In the genomic region with DNA sequence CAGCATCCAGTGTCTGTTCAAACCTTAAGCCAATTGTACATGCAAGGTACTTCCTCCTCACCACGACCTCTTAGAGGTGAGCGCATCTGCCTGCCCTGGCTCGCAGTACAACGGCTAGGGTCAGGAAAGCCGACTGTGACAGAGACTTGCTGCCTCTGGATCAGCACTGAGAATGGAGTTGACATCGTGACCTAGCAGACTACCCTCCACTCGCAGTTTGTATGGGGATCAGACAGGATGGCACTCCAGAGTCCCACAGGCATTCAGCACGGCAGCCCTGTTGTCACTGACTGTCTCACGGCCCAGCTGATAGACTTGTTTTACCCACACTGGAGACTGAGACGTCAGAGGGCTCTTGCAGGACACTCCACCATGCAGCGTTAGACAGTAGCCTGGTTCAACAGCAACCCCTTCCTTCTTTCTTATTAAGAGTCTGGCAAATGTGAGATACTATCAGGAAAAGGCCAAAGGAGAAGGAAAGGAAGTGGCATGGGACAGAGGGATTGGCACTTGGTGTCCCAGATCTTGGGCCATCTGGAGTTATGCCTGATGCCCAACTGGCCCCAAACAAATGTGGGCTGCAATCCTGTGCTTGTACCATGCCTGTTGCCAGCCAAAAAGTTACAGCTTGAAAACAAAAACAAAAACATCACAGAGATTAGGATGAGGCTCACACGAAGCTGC, we compare ENCODE assay signal across 21 mouse cellular contexts. TPM values are rescaled to one million over a fixed set of nuclear protein-coding genes. Genes with fewer than 3 reads are reported as not detected.
DNase-seq lines count a peak whose midpoint lies in the region; ATAC-seq and TF ChIP-seq lines count a peak whose summit lies in the region.
"Had no signal": no experiment of that assay in that cellular context is flagged by ENCODE, and none has a peak within 500 bp of the region (broad histone marks: within the 10 kb centered on the region; RNA-seq: fewer than 3 reads in every experiment).

No protein-coding gene starts in this region.

- H3K9me3 ChIP-seq in limb, embryonic 13.5 days, result no peaks in the 10 kb centered on the region
- no peaks in the 10 kb centered on the region for H3K9me3 ChIP-seq in limb, embryonic 10.5 days (replicated peaks)
- H3K9me3 ChIP-seq: heart, embryonic 12.5 days; neural tube, embryonic 13.5 days had no signal

- peaks cover 4% of the 10 kb centered on the region; the same call in 1 of the 2 replicates for H3K36me3 ChIP-seq in limb, embryonic 13.5 days
- peaks cover 13% of the 10 kb centered on the region for H3K36me3 ChIP-seq in limb, embryonic 10.5 days
- H3K36me3 ChIP-seq: heart, embryonic 12.5 days; midbrain, embryonic 15.5 days; neural tube, embryonic 13.5 days had no signal

- no peak for ATAC-seq in limb, embryonic 13.5 days (ENCODE audit: low FRiP score, low read depth)
- ATAC-seq: forebrain, postnatal 0 days; midbrain, embryonic 15.5 days had no signal

- DNase-seq in limb, embryonic 10.5 days (ENCODE audit: low spot score), result no peak
- DNase-seq in cerebellum, adult 2 months, result peak; percentile 66 to 79
- peak; percentile 39 to 45 for DNase-seq in thymus, postnatal 10 days (ENCODE audit: low spot score in 2 of 2)
- DNase-seq in left cerebral cortex, postnatal 36 days (ENCODE audit: low spot score in 2 of 2), result no peak
- DNase-seq in kidney, postnatal 10 days, result no peak
- DNase-seq: embryo, embryonic 11 days; forebrain, postnatal 0 days; gastrocnemius, postnatal 14 days; kidney, adult 11 months; kidney, postnatal 36 days; layer of hippocampus, postnatal 36 days; lung, postnatal 14 days; retina, postnatal 1 day; spleen, adult 18-20 months had no signal

- peaks cover 67% of the 10 kb centered on the region for H3K4me1 ChIP-seq in limb, embryonic 13.5 days
- peaks cover 56% of the 10 kb centered on the region for H3K4me1 ChIP-seq in limb, embryonic 10.5 days
- H3K4me1 ChIP-seq in bone marrow, adult 2 months (ENCODE audit: control insufficient read depth, insufficient read depth, low read length), result peaks cover 4% of the 10 kb centered on the region; the same call in 1 of the 2 replicates
- peaks cover 35% of the 10 kb centered on the region for H3K4me1 ChIP-seq in cerebellum, adult 2 months (ENCODE audit: control insufficient read depth, insufficient read depth, low read length)

- no peaks in the 10 kb centered on the region for H3K27me3 ChIP-seq in limb, embryonic 13.5 days
- H3K27me3 ChIP-seq in limb, embryonic 10.5 days (ENCODE audit: low read depth, poor library complexity, severe bottlenecking), result no peaks in the 10 kb centered on the region
- no peaks in the 10 kb centered on the region for H3K27me3 ChIP-seq in cerebellum, adult 2 months (ENCODE audit: control insufficient read depth, insufficient read depth, low read length)
- H3K27me3 ChIP-seq: CH12.LX; heart, embryonic 12.5 days; midbrain, embryonic 15.5 days; neural tube, embryonic 13.5 days had no signal

- no peak for TF ChIP-seq POLR2A in bone marrow, adult 2 months (IDR thresholded peaks at IDR 0.05; ENCODE audit: borderline replicate concordance, control insufficient read depth, low read depth, low read length)
- TF ChIP-seq POLR2A in cerebellum, adult 2 months (IDR thresholded peaks at IDR 0.05; ENCODE audit: borderline replicate concordance, insufficient read depth, low read length), result no peak

- no peak overlapping the region for H3K4me2 ChIP-seq in limb, embryonic 13.5 days (replicated peaks)
- H3K4me2 ChIP-seq: heart, embryonic 12.5 days; midbrain, embryonic 15.5 days; neural tube, embryonic 13.5 days had no signal

- WGBS in limb, embryonic 13.5 days, result 75% methylated on average over 12 of the region's 12 CpGs
- WGBS in limb, embryonic 10.5 days, result 82% methylated on average over 12 of the region's 12 CpGs
- 69% methylated on average over 12 of the region's 12 CpGs for WGBS in bone marrow, adult 2 months
- WGBS in cerebellum, adult 2 months, result 27% methylated on average over 12 of the region's 12 CpGs

- H3K4me3 ChIP-seq in limb, embryonic 13.5 days, result no peak overlapping the region
- H3K4me3 ChIP-seq in limb, embryonic 10.5 days, result no peak overlapping the region
- no peak overlapping the region for H3K4me3 ChIP-seq in bone marrow, adult 2 months (replicated peaks; ENCODE audit: control insufficient read depth, low read depth, low read length)
- H3K4me3 ChIP-seq in cerebellum, adult 2 months (replicated peaks; ENCODE audit: insufficient read depth, low read depth, low read length), result no peak overlapping the region
- H3K4me3 ChIP-seq: erythroblast, embryonic 14.5 days; heart, embryonic 12.5 days; midbrain, embryonic 15.5 days; neural tube, embryonic 13.5 days had no signal

- TF ChIP-seq CTCF in bone marrow, adult 2 months (IDR thresholded peaks at IDR 0.05; ENCODE audit: control insufficient read depth, insufficient read depth, low read length), result no peak
- no peak for TF ChIP-seq CTCF in cerebellum, adult 2 months (IDR thresholded peaks at IDR 0.05; ENCODE audit: borderline replicate concordance, insufficient read depth, low read depth, low read length)

- intact Hi-C loops in left cerebral cortex, postnatal 36 days (cut with DNase I), result no loop called here

- H3K27ac ChIP-seq in limb, embryonic 13.5 days, result peak overlapping the region; percentile 22; the same call in 1 of the 2 replicates
- H3K27ac ChIP-seq in limb, embryonic 10.5 days, result no peak overlapping the region
- H3K27ac ChIP-seq in bone marrow, adult 2 months (ENCODE audit: control insufficient read depth, insufficient read depth, low read depth, low read length, poor library complexity), result 0 out of 2 replicates have a peak overlapping the region, but pooled peaks have one; percentile 30
- peak overlapping the region; percentile 41 for H3K27ac ChIP-seq in cerebellum, adult 2 months (ENCODE audit: insufficient read depth, low read length)
- H3K27ac ChIP-seq: midbrain, embryonic 15.5 days; neural tube, embryonic 13.5 days had no signal

- no peak overlapping the region for H3K9ac ChIP-seq in limb, embryonic 13.5 days
- H3K9ac ChIP-seq: forebrain, postnatal 0 days; heart, embryonic 12.5 days; midbrain, embryonic 15.5 days; neural tube, embryonic 13.5 days had no signal

RNA-seq across cellular contexts. Expression of a gene that starts 6.1 kb away (rescaled TPM):
- polyA plus RNA-seq in limb, embryonic 13.5 days (2015; fragmentation: Nextera tagmentation; extraction: Ambion mirVana), result 10.7 and 10.9 TPM in 2 replicates
- 6.6 and 8.2 TPM in 2 replicates for polyA plus RNA-seq in limb, embryonic 10.5 days (2016; fragmentation: Nextera tagmentation; extraction: Ambion mirVana)
- polyA plus RNA-seq in bone marrow, adult 2 months (2011; ENCODE audit: insufficient read depth, insufficient read length, low replicate concordance, missing spikeins), result 8.6 and 11.8 TPM in 2 replicates
- 25.9 and 29.1 TPM in 2 replicates for polyA plus RNA-seq in cerebellum, adult 2 months (2012; rRNA removed)
- total RNA-seq in left cerebral cortex, postnatal 36 days (2021), result 10 to 100 TPM; 32.8 to 38.3 TPM

Comparison
In these comparisons a context has a peak if more than half of its experiments do, and no peak if none do; other contexts are left out.
1. DNase-seq: peak in cerebellum, adult 2 months (2 of 2) and thymus, postnatal 10 days (2 of 2); none in limb, embryonic 10.5 days (single experiment), left cerebral cortex, postnatal 36 days (0 of 2) and kidney, postnatal 10 days (single experiment).